Mouse (Mus musculus): ENCODE data around the gene Wdr82. TPM values are rescaled to one million over a fixed set of nuclear protein-coding genes. Genes with fewer than 3 reads are reported as not detected.

Wdr82 gene
- polyA plus RNA-seq, 1 experiment: 17.7 TPM

DNA sequence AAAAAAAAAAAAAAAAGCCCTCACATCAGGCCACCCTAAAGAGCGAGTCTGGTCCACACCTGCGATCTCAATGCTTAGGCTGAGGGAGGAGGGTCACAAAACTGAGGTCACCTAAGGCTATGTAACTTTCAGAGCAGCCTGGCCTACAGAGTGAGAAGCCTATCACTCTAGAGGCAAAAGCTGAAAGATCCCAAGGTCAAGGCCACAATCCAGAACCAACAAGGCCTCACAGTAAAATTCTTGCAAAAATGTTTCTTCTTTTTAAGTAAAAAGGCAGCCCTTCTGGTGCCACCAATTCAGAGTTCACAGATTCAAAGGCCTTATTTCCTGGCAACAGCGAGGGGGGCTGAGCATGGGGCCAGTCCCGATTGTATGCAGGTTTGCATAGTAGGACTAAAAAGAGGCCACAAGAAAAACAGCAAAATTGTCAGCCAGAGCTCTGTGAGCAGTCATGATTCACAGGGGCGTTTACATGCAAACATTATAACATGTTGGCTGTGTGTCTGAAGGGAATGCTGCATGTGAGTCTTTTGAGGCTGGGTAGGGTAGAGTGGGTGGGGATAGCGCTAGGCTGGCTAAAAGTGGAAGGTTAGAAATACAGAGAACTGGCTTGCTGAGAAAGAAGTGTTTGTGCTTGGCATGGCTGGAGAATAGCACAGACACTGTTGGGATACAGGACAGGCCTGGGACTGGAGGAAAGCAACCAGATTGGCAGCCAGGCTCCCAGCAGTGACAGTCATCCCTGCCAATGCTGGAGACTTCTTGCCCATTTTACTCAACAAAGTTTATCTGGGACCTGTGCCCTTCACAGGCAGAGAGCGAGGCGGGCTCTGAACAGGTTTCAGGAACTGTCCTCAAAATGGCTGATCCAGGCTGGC lies 23.4 kb downstream of the Wdr82 start:
- no peak overlapping the region for H3K4me3 ChIP-seq (replicated peaks; ENCODE audit: control insufficient read depth, low read depth, low read length)
- H3K27ac ChIP-seq (ENCODE audit: control insufficient read depth, insufficient read depth, low read depth, low read length, poor library complexity): peak overlapping the region; percentile 5; the same call in 1 of the 2 replicates
- TF ChIP-seq POLR2A (IDR thresholded peaks at IDR 0.05; ENCODE audit: borderline replicate concordance, control insufficient read depth, low read depth, low read length): no peak
- no peak for TF ChIP-seq CTCF (IDR thresholded peaks at IDR 0.05; ENCODE audit: control insufficient read depth, insufficient read depth, low read length)

DNA sequence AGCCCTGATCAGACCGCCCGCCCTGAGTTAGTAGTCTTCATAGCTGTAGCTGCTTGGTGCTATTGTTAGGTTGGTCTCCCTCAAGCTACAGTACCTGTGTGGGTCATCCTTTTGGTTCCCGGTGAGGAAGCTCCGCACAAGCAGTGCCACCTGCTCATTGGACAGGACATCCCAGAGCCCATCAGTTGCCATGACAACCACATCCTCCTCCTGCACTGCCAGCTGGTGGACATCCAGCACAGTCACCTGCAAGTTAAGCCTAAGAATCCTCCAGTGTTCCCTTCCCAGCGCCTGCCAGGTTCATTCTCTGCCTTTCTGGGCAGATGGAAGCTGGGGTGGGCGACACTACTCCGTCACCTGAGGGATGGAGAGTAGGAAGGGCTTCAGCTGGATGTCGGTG lies 25.0 kb downstream of the Wdr82 start:
- no peak for TF ChIP-seq POLR2A (IDR thresholded peaks at IDR 0.05; ENCODE audit: borderline replicate concordance, control insufficient read depth, low read depth, low read length)
- no peak for TF ChIP-seq CTCF (IDR thresholded peaks at IDR 0.05; ENCODE audit: control insufficient read depth, insufficient read depth, low read length)
- 90% methylated on average over 8 of the region's 8 CpGs for WGBS
- H3K4me3 ChIP-seq (replicated peaks; ENCODE audit: control insufficient read depth, low read depth, low read length): no peak overlapping the region

More for the DNA sequence above, 23.4 kb downstream of the Wdr82 start:
- WGBS: 87% methylated on average over 8 of the region's 8 CpGs
- H3K4me1 ChIP-seq (ENCODE audit: control insufficient read depth, insufficient read depth, low read length): peaks cover 15% of the 10 kb centered on the region

GRCm38 (mm10) chr9:106197081-106197713 lies 26.5 kb downstream of the Wdr82 start:
- Histone ChIP-seq H3K27ac (ENCODE audit: control insufficient read depth, insufficient read depth, low read depth, low read length, poor library complexity) (peak overlapping the region; percentile 76), H3K4me3 (replicated peaks; ENCODE audit: control insufficient read depth, low read depth, low read length) (peak overlapping the region; percentile 77), H3K4me1 (ENCODE audit: control insufficient read depth, insufficient read depth, low read length) (peaks cover 15% of the 10 kb centered on the region)
- WGBS: 65% methylated on average over 3 of the region's 3 CpGs
- TF ChIP-seq POLR2A (IDR thresholded peaks at IDR 0.05; ENCODE audit: borderline replicate concordance, control insufficient read depth, low read depth, low read length) (no peak), CTCF (IDR thresholded peaks at IDR 0.05; ENCODE audit: control insufficient read depth, insufficient read depth, low read length) (no peak)

More for the DNA sequence above, 25.0 kb downstream of the Wdr82 start:
- Histone ChIP-seq H3K27ac (ENCODE audit: control insufficient read depth, insufficient read depth, low read depth, low read length, poor library complexity) (no peak overlapping the region), H3K4me1 (ENCODE audit: control insufficient read depth, insufficient read depth, low read length) (peaks cover 15% of the 10 kb centered on the region)

GRCm38 (mm10) chr9:106197732-106198131 lies 27.0 kb downstream of the Wdr82 start:
- 77% methylated on average over 9 of the region's 9 CpGs for WGBS
- TF ChIP-seq CTCF (IDR thresholded peaks at IDR 0.05; ENCODE audit: control insufficient read depth, insufficient read depth, low read length): no peak
- no peak for TF ChIP-seq POLR2A (IDR thresholded peaks at IDR 0.05; ENCODE audit: borderline replicate concordance, control insufficient read depth, low read depth, low read length)
- Histone ChIP-seq H3K4me1 (ENCODE audit: control insufficient read depth, insufficient read depth, low read length) (peaks cover 15% of the 10 kb centered on the region), H3K4me3 (replicated peaks; ENCODE audit: control insufficient read depth, low read depth, low read length) (peak overlapping the region; percentile 77), H3K27ac (ENCODE audit: control insufficient read depth, insufficient read depth, low read depth, low read length, poor library complexity) (peak overlapping the region; percentile 76)

DNA sequence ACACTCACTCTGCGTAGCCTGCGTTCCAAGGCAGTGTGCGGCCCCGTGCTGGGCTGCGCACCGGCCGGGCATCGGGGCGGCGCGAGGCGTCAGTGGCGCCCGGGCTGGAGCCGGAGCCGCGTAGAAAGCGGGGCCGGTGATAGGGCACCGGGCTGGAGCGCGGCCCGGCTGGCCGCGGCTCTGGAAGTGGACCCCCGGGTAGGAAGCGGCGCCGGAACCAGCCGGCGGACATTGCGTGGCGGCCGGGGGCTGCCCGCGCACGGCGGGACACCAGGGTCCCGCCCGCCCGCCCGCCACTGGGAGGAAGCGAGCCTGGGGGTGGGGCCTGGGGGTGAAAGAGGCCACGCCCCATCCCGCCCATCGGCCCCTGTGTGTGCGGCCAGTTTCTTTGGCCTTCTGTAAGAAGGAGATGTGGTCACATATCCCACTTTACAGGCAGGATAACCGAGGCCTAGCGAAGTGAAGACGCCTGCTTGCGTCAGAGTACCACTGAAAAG lies 28.3 kb downstream of the Wdr82 start:
- Histone ChIP-seq H3K4me1 (ENCODE audit: control insufficient read depth, insufficient read depth, low read length) (peaks cover 6% of the 10 kb centered on the region; the same call in 1 of the 2 replicates), H3K27ac (ENCODE audit: control insufficient read depth, insufficient read depth, low read depth, low read length, poor library complexity) (peak overlapping the region; percentile 94), H3K4me3 (replicated peaks; ENCODE audit: control insufficient read depth, low read depth, low read length) (peak overlapping the region; percentile 77)
- WGBS: under 1% methylated on average over 51 of the region's 51 CpGs
- TF ChIP-seq CTCF (IDR thresholded peaks at IDR 0.05; ENCODE audit: control insufficient read depth, insufficient read depth, low read length) (no peak), POLR2A (IDR thresholded peaks at IDR 0.05; ENCODE audit: borderline replicate concordance, control insufficient read depth, low read depth, low read length) (peak; percentile 47; the same call in 1 of the 2 replicates)

GRCm38 (mm10) chr9:106199535-106200272 lies 29.0 kb downstream of the Wdr82 start, which contains the start of gene Ppm1m:
Gene Ppm1m (minus strand): TSS chr9:106199746.
- peak within 1 kb of the TSS; percentile 94 for H3K27ac ChIP-seq (ENCODE audit: control insufficient read depth, insufficient read depth, low read depth, low read length, poor library complexity)

GRCm38 (mm10) chr9:106201895-106202294 lies 31.2 kb downstream of the Wdr82 start:
- no peak overlapping the region for H3K27ac ChIP-seq (ENCODE audit: control insufficient read depth, insufficient read depth, low read depth, low read length, poor library complexity)
- TF ChIP-seq CTCF (IDR thresholded peaks at IDR 0.05; ENCODE audit: control insufficient read depth, insufficient read depth, low read length): no peak
- no peak for TF ChIP-seq POLR2A (IDR thresholded peaks at IDR 0.05; ENCODE audit: borderline replicate concordance, control insufficient read depth, low read depth, low read length)
- 79% methylated on average over 3 of the region's 3 CpGs for WGBS
- no peak overlapping the region for H3K4me3 ChIP-seq (replicated peaks; ENCODE audit: control insufficient read depth, low read depth, low read length)
- H3K4me1 ChIP-seq (ENCODE audit: control insufficient read depth, insufficient read depth, low read length): peaks cover 8% of the 10 kb centered on the region; the same call in 1 of the 2 replicates

More at GRCm38 (mm10) chr9:106199535-106200272, 29.0 kb downstream of the Wdr82 start, which contains the start of gene Ppm1m:
- Histone ChIP-seq H3K4me3 (replicated peaks; ENCODE audit: control insufficient read depth, low read depth, low read length) (peak within 1 kb of the TSS; percentile 77), H3K4me1 (ENCODE audit: control insufficient read depth, insufficient read depth, low read length) (peaks cover 6% of the 10 kb centered on the region; the same call in 1 of the 2 replicates)
- TF ChIP-seq POLR2A (IDR thresholded peaks at IDR 0.05; ENCODE audit: borderline replicate concordance, control insufficient read depth, low read depth, low read length) (no peak; the same call in 1 of the 2 replicates), CTCF (IDR thresholded peaks at IDR 0.05; ENCODE audit: control insufficient read depth, insufficient read depth, low read length) (no peak)
- 37% methylated on average over 18 of the region's 18 CpGs for WGBS

Measured in bone marrow, adult 2 months (tissue).